Mouse (Mus musculus) cerebellum, adult 8-10 months (tissue): ENCODE data around the gene Caap1.
A peak's percentile ranks its signal among the peaks of the same experiment; 100 is the strongest.

Experiments used
- DNase-seq: peaks from one replicate; pipeline ENCODE4 v3.0.0; 2022

Gene Caap1

DNA sequence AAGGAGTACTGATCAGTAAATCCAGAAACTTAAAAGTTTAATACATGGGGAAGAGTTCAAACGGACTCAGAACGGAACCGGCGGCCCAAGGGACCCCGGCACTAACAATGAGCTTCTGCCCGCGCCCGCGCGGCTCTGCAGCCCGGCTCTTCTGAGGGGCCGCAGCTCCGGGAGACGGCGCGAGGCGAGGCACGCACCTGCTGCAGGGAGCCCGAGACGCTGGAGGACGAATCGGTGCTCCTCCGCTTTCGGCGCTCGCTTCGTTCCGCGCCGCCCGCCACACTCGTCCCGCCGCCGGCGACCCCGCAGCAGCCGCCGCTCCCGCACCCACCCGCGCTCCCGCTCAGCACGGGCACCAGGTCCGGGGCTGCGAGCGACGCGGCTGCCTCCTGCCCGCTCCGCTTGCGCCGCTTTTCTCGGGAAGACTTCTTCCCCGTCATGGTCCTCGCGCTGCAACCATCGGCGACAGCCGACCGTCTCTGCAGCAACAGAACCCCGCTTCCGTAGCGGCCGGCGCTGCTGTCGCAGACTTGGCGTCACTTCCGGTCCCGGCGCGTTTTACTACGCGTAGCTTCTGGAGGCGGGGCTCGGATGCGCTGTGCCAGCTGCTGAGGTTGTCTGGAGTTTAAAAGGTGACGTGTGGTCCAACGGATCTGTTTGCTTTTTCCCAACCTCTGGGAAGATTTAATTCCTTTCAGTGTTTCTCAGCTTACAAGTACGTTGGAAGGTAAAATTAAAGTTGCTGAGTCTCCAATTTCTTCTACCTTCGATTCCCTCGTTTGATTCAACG, at the start of gene Caap1, which contains the start of gene Gm10306:
Gene Caap1 (minus strand): TSS at position 532 of the 790 bp plus-strand sequence.
Gene Gm10306 (plus strand): TSS at position 282 of the 790 bp plus-strand sequence.
- peak; percentile 90 for DNase-seq

DNA sequence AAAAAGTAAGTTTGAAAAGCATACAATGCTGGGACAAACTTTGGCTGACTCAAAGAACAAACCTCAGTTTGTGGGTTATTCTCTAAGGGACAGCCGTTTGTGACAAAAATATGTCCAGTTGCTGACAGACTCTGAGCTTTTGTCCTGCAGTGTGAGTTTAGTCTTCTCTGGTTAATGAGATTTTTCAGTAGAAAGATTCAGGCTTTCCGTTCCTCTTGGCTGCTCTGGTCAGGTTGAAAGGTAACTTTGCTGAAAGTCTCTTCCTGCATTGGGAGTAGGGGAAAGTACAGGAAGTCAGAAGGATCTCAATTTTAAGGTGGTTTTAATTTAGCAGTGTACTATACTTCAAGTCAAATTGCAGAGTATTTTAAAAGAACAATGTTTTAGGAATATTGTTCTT, 49.0 kb upstream of the Caap1 start:
- DNase-seq = no peak

DNA sequence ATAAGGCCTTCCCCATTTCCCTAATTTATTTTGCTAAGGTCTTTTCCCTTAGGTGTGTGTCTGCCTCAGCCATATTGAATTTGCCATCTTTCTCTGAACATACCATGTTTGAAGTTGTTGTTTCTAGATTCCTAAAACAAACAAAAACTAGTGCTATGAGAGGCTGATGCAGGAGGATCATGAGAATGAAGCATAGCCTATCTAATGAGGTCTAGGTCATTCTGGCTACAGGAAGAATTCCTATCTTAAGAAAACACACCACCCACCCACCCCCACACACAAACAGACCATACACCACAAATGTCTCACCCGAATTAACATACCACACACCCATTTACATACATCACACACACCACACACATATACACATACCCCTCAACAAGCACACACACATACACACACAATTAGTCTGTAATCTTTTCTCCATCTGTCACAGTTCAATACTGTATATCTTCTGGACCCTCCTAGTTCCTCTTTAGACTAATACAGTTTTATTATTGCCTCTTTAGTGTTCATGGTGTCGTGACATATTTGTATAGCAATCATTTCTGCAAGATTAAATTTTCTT, 47.9 kb upstream of the Caap1 start:
- no peak for DNase-seq

DNA sequence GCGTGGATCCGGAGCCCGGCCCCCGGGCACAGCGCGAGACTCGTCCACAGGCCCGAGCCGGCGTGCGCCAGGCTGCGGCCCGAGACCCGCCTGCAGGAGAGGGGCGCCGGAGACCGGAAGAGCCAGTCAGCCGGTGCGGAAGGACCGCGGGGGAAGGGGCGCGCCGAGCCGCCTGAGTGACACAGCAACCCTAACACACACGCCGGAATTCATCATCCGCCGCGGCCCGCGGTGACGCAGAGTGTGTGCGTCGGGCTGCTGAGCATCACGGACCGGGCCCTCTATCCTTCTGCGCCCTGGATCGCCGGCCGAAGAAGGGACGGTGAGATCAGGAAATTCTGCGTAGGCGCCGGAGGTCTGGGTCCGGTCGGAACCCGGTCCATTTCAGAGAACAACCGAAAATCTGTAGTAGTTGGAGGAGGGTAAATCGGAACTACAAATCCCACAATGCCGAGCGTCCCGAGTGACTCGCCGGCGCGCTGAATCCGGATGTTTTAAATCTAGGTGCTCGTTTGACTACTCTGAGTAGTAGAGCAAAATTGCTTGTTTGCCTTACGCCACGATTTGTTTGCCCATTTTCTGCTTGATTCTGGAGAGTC, 46.5 kb upstream of the Caap1 start, which contains the start of gene Plaa:
Gene Plaa (minus strand): TSS at position 214 of the 599 bp plus-strand sequence.
- DNase-seq = peak; percentile 86

DNA sequence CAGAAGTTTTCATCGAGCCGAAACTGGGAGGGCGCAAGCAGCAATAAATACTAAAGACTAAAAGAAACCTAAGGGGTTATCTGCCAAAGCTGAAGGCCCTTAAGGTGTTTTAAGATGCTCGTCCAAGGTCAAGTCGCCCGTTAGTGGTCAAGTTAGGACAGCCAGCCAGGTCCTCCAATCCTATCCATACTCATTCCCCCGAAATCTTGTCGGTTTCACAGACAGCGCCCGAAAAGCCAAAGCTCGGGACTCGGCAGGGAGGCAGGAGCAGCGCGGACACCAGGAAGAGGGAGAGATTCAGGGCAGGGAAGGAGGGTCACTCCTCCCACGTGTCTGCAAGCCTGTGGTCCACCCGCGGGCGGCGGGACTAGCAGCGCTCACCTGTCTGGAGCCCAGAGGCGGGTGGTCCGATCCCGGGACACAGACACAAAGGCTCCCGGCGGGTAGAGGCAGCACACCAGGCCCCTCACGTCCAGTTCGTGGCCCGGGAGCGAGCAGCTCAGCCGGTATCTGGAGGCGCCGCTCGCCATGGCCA, 46.0 kb upstream of the Caap1 start:
- DNase-seq = no peak

DNA sequence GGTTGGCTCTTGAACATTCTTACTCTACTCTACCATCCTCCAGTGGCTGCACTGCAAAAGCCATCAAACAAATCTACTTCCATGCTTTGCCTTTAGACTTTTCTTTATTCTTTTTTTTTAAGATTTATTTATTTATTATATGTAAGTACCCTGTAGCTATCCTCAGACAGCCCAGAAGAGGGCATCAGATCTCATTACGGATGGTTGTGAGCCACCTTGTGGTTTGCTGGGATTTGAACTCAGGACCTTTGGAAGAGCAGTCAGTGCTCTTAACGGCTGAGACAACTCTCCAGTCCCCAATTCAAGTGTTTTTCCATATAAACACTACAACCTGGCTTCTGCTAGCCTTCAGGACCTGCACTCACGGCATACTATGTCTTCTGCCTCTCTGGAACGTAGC, 44.8 kb upstream of the Caap1 start:
- DNase-seq = no peak

DNA sequence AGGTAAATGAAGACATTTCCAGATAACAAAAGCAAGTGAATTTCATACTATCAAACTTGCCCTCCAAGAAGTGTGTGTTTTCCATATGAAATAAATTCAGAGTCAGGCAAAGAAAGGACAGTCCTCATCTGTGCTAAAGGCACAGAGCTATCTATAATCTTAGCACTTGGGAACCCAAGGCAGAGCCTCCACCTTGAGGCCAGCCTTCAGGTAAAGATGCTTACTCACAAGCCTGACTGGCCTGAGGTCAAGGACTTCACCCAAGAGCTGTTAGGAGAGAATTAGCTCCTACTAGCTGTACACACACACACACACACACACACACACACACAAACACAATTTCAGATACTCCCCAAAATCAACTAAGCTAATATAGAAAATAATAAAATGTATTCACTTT, 36.1 kb upstream of the Caap1 start:
- DNase-seq = no peak

DNA sequence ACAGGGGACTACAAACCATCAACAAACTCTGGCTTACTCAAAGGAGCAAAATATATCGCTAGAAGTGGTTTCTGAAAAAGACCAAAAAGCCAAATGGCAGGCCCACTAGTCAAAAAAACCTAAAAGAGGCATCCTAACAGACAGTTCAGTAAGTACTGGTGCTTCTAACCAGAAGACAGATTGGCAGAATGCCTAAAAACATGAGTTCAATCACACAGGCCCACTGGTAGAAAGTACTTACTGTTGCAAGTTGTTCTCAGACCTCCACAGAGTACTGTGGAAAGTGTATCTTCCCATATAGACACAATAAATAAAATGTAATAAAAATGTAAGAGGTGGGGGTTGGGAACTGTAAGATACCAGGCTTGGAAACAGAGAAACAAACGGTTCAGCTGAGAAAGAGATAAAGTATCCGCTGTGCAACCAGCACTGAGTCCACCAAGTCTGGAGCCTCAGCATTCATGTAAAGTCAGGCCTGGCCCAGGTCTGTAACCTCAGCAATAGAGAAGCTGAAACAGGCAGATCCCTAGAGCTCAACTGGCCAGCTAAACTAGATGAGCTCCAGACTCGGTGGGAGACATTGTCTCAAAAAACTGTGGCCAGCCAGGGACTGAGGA, 35.3 kb upstream of the Caap1 start:
- DNase-seq = no peak

DNA sequence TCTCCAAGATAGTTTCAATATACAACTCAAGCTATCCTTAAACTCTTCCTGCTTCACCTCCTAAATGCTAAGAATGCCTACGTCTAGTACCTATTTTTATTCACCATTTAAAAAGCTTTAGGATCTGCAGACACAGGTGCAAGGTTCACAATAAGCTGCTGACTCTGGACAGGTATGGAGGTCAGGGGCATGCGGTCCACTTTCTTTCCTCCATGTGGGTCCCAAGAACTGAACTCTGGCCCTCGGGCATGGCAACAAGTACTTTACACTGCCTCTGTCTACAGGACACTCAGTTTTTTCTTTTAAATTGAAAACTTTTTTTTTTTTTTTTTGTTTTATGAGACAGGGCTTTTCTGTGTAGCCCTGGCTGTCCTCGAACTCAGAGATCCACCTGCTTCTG, 16.1 kb upstream of the Caap1 start:
- DNase-seq = no peak

DNA sequence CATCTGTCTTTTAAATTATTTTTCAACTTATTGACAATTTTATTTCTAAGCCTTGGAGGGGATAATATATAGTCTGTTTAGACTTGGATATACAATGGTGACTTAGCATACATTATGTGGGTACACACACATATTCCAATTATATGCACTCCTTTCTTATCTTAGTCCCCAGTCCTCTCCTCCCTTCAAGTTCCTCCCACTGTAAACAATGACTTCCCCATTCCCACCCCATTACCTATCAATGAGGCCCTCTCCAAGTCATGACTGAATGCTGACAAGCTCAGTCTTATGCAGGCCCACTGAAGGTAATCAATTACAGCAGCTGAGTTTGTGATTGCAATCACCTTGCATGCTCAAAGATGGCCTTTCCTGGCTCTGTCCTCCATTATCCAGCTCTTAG, 7.7 kb upstream of the Caap1 start:
- no peak for DNase-seq

DNA sequence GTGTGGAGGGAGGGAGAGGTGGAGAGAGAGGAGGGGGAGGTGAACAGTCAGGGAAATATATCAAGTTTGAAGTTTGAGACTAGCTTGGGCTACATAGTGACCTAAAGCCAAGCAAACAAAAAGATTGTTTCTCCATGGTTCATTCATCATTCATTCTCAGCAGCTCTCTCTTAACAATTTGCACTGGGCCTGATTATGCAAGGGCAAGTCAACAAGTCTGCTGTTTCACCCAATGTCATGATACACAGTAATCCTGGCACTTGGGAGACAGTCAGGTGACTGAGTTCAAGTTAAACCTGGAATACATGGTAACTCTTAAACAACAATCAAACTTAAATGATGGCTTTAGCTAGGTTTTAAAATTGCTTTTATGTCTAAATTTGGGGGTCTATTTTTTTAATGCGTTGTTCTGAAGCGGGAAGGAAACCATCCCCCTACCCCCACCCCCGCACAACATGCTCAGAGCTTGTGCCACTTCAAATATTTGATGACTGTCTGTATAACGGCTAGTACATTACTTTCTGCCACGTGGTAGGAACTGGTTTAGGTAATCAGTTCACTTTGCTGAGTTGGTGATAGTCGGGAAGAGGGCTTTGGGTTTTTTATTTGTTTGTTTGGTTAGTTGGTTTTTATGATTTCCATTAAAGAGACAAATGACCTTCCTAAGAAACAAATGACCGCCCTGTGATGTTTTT, 5.5 kb upstream of the Caap1 start:
- no peak for DNase-seq

DNA sequence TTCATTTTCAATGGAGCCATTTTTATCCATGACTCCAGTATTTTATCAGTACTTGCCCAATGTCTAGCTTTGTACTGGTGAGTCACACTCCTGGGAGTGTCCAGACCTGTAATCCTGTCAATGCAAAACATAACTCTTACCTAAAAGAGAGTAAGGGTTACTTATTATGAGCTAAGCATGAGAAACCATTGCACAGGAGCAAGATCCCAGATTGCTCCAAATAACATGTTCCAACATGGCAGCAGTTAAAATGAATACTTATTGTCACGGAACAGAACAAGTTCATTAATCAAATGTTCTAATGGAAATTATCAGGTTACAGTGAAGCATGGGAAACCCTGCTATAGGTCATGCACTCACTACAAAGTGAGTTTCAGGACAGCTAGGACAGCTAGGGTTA, 3.7 kb upstream of the Caap1 start:
- no peak for DNase-seq

DNA sequence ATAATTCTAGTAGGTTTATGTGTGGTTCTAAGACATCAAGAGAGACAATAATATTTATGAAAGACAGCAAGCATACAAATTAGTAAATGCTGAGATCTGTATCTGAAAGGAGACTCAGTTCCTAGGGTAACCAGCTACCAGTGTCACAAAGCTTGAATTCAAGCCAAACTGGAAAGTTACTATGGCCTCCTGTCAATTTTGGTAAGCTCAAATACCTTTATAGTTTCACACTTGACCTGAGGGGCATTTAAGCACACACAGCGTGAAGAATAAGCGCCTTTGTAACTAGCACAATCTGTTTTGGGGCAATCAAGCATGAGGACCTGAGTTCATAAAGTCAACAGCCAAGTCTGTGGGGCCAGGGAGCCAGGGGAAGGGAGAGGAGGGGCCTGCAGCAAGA, 2.7 kb upstream of the Caap1 start:
- no peak for DNase-seq

DNA sequence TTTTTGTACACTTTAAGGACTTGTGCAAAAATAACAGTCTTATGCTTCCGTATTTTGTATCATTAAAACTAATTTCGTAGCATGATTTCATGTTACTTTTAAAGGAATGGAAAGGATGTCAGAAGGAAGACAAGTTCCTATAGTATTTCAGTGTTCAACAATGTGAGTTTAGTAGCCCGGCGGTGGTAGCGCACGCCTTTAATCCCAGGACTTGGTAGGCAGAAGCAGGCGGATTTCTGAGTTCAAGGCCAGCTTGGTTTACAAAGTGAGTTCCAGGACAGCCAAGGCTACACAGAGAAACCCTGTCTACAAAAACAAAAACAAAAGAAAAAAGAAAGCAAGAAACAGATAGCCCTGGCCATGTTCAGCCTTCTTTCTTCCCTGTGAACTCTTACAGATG, 549 bp upstream of the Caap1 start:
- DNase-seq = peak; percentile 11

DNA sequence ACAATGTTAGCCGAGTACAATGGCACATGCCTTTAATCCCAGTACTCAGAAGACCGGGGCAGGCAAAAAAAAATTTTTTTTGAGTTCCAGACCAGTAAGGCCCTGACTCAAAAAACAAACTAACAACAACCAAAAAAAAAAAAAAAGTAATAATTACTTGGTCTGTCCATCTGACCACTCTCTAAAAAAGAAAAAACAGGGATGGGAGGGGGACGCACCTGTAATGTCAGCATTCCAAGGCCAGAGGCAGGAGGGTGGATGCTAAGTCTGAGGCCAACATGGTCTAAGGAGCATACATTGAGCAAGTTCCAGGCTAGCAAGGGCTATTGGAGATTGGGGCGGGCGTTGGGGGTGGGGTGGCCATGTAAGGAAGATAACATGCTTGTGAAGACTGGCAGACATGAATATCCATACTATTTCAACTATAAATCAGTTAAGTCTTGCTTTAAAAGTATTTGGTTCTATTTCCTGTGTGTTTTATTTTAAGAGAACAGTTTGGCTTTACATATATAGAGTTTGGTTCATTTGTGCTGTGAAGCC, 1.6 kb downstream of the Caap1 start:
- no peak for DNase-seq

DNA sequence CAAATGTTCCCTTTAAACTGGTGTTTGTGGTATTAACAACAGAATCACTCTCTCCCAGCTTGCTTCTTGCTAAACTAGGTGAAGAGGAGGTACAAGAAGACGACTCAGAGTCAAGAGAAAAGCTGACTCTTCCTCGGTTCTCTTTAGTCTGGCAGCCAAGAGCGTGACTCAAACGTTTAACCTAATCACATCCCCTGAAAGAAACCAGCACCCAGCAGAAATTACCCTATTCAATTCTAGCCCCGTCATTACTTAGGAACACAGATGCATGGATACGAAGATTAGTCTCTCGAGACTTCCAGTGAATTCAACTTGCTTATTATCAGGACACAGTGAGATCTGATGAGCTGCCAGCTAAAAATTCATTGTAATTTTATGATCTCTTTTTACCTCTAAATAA, 12.3 kb downstream of the Caap1 start:
- no peak for DNase-seq

DNA sequence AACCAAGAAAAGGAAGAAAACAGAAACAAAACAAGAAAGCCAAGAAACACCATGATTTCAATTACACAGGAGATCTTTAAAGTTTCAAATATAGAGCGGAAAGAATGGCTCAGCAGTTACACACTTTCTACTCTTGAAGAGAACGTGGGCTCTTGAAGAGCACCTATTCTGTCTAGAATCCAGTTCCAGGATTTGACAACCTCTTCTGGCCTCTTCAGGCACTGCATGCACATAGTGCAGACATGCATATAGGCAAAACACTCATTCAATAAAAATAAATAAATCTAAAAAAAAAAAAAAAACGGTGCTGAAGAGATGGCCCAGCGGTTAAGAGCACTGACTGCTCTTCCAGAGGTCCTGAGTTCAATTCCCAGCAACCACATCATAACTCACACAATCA, 13.6 kb downstream of the Caap1 start:
- DNase-seq = no peak

DNA sequence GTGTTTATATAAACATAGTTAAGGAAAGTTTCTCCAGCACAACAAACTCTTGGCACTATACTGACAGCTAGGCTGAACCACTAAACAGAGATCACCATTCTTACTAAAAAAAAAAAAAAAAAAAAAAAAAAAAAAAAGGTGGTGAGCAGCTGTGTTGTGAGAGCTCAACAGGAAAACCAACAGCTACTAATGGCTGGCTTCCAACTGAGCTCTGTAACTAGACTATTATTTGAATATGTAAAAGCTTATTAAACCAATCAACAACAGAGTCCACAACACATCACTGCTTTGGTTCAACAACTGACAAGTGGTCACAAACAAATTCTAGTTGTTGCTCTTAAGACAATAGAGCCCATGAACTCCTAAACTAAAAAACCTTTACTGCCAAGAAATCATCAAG, 23.4 kb downstream of the Caap1 start:
- no peak for DNase-seq

DNA sequence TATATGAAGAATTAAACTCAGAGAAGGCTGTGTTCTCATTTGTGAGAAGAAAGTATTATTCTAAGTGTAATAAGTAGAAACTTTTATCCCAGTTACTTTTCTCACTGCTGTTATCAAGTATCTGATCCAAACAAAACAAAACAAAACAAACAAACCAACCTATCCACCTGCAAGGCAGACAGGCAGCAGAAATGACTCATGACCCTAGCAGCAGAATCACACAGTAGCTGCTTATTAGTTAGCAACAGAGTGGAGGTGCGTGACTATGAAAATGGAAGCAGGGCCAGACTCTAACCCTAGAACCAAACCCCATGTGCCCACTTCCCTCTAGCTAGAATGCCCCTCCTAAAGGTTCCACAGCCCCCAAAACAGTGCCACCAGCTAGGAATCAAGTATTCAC, 27.1 kb downstream of the Caap1 start:
- DNase-seq = no peak

DNA sequence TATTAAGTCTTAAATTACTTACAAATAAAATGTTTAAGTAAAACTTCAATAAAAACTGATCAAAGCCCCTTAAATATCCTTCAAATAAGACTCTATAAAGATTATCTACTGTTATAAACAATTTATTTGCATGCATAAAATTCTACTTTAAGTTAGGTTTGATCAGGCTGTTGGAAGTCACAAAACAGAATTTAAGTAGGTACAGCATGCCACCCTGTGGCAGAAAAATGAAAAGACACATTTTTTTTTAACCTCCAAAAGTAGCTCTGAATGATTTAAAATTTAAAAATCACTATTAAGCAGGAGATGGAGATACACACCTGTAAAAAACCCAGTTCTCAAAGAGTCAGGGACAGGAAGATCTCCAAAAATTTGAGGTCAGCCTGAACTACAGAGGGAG, 33.3 kb downstream of the Caap1 start:
- DNase-seq = no peak

DNA sequence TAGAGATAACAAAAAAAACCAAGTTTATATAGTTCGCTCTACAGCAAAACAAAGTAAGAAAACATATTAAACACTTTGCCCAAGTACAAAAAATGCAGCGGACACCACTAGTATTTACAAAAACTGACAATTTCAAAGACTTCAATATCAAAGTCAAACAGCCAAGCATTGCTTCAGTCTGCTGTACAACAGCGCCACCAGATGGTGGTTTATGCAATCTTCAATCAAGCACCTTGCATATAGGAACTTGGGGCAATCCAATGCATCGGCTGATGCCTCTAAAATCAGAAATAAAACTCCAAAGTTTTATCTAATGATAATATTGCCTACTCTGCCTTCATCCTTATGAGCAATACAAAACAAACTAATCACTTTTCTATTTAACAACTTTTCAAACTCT, 39.0 kb downstream of the Caap1 start:
- DNase-seq = peak; percentile 20

DNA sequence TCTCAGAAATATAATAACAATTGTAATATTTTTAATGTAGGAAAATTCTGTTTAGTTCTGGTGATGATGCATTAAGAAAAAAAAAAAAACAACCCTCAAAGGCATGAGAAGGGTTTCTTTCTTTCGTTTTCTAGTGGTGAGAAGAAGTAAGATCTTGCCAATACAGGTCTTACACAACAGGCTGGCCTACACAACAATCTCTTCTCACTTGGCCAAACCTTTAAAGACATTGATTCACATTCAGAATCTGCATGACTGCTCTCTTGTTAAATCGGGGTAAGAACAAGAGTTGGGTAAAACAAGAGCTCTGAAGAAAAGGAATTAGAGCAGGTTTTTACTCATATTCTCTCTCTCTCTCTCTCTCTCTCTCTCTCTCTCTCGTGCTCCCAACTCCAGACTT, 41.2 kb downstream of the Caap1 start:
- no peak for DNase-seq
